Mouse (Mus musculus): Measurements from ENCODE around the gene Ubiad1. TPM values are rescaled to one million over a fixed set of nuclear protein-coding genes. Genes with fewer than 3 reads are reported as not detected.

Ubiad1 gene
- 10 to 100 TPM; 11.1 to 14.9 TPM for total RNA-seq (2021)
- long read RNA-seq, experiment 1, transcript Ubiad1-201 (2 exons, 2,992 nt) = major isoform, 7 of 11 reads
- long read RNA-seq, experiment 1, partial matches to known transcripts = 0 of 11 reads
- long read RNA-seq, experiment 1, other reads (novel, unspliced or antisense) = 4 of 11 reads
- long read RNA-seq, experiment 2, transcript Ubiad1-201 (2 exons, 2,992 nt) = major isoform, 8 of 16 reads
- long read RNA-seq, experiment 2, partial matches to known transcripts = 0 of 16 reads
- long read RNA-seq, experiment 2, other reads (novel, unspliced or antisense) = 8 of 16 reads

DNA sequence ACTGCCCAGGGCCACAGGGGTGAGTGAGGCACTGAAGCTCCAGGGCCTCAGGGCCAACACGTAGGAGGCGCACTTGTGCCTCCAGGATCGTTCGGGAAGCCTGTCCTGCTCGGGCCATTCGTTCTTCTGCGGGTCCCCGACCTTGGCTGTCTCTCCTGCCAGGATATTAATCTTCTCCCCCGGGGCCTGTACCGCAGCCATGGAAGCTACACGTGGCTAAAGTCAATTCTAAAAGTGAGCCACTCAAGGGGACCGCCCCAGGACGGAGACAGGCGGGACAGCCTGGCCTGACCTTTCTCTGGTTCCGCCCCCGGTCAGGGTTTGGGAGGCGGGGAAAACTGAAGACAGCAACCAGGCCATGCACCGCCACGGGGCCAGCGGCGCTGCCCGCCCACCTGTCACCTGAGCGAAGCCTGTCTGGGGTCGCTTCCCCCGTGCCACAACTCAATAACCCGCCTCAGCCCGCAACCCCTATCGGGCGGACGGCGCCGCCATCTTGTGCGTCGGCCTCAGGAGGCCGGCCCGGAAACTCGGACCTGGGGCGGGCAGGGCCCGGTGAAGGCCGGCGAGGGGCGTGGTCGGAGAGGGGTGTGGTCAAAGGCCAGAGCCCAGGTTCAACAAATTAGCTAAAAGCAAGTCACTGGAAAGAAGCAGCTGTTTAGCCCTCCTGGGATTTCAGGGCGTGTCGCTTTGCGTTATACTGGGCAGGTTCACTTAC is at the start of gene Ubiad1:
Ubiad1 (minus strand) TSS at position 522 of the 718 bp plus-strand sequence.
- peak; percentile 82 for DNase-seq

DNA sequence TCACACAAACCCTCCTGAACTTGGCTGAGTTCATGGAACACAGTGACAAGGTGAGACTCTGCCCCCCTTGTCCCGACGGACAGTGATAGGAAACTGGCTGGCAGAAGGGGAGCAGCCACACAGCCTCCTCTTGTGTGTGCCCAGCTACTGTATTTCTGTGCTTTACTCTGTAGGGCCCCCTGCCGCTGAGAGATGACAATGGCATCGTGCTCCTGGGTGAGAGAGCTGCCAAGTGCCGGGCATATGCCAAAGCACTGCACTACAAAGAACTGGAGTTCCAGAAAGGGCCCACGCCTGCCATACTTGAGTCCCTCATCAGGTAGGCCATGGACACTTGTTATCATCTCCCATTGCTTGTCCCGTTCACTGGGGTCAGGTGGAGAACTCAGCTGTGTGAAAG is 46.9 kb upstream of the Ubiad1 start:
- DNase-seq = no peak

GRCm38 (mm10) chr4:148490502-148490901 is 45.9 kb upstream of the Ubiad1 start:
- DNase-seq = no peak

- DNase-seq = no peak
These were observed 43.3 kb upstream of the Ubiad1 start for GRCm38 (mm10) chr4:148487841-148488240.

GRCm38 (mm10) chr4:148484511-148484910 is 39.9 kb upstream of the Ubiad1 start:
- no peak for DNase-seq

GRCm38 (mm10) chr4:148481557-148482168 is 37.1 kb upstream of the Ubiad1 start:
- no peak for DNase-seq

DNA sequence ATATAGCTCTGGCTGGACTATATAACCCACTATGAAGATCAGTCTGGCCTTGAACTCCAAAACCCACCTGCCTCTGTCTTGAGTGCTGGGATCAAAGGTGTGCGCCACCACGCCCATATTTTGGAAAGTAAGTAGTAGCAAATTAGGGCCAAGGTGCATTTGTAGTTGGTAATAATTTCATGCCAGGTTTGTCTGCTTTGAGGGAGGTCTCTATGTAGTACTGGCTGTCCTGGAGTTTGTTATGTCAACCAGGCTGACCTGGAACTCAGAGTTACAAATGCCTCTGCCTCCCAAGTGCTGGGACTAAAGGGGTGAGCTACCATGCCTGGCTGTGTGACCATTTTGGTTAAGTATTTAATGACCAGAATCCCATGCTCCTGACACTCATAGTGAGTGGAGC is 35.7 kb upstream of the Ubiad1 start:
- DNase-seq = no peak

- no peak for DNase-seq
These were observed 28.9 kb upstream of the Ubiad1 start for GRCm38 (mm10) chr4:148473496-148473895.

DNA sequence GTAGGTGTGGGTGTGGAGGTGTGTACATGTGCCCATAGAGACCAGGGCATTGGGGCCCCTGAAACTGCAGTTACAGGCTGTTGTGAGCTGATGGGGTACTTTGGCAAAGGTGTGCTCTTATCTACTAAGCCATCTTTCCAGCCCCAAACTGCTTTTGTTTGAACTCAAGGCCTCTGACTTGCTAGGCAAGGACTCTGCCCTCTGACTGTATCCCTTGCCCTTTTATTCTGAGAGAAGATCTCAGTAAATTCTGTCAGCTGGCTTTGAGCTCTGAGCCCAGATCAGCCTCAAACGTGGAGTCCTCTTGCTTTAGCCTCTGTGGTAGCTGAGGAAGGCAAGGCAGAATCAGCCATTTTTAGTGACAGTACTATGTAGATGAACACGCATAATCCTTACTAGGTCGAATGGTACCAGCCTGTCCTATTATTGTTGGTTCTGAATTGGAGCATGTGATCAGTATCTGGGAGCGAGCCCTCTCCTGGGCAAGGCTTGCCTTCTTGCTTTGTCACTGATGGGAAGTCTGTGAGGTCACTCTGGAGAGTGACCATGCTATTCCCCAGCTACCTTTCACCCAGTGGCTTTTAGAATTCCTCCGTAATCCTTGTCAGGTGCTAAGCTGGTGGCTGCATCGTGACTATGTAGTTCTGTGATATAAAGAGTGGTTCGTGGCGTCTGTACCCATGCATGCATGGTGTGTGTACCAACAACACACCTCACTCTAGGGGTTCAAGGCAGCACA is 28.0 kb upstream of the Ubiad1 start:
- no peak for DNase-seq

- no peak for DNase-seq
These were observed 26.8 kb upstream of the Ubiad1 start for GRCm38 (mm10) chr4:148471363-148471806.

DNA sequence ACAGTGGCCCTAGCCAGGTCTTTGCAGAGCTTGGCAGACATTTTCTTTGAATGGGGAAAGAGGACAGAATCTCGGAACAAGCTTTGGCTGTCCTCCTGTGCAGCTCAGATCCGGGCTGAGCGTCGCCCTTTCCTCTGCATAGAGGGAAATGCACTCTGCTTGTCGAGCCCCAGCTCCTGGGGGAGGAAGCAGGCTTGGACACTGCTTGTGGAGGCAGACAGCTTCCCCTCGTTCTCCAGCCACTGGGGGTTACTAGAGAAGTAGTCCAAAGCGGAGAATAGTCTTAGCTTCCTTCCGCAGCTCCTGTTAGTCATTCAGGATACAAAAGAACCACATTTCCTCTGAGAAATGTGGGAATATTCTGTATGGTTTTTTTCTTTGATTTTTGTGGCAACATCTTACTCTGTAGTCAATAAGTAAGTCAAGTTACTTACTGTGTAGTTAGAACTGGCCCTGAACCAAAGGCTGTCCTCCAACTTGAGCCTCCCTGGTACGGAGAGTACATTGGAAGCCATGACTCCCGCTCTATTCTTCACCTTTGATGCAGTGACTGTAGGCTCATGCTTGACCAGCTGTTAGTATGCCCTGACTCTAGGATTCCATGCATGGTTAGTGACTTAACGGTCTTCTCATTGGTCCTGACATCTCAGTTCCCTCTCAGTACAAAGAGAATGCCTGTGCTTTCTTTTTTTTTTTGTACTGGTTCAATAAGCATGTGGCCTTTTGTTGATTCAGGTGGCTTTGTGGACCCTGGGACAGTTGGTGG is 25.1 kb upstream of the Ubiad1 start:
- DNase-seq = no peak

- DNase-seq = no peak
These were observed 23.8 kb upstream of the Ubiad1 start for GRCm38 (mm10) chr4:148468396-148468795.

DNA sequence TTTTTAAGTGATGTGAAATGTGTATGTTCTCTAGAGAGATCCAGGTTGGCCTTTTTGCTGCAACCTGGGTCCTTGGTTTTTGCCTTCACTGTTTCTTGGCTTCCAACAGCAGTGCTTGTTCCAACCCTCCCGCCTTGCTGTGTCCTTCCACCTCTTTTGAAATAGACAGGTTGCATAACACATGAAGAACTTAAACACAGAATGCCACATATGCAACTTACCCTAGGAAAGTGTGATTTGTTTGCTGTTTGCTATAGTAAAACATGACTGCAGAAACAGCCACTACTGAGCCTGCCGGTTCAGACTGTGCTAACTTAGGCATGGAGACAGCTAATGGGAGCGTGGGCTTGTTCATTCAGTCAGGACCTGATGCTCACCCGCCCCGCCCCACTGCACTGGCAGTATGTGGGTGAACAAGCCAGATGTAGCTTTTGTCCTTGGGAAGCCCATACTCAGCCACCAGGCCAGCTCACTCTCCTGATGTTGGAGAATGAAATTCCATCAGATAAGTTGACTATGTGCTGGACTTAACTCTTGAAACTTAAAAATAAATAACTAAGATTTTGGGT is 22.0 kb upstream of the Ubiad1 start:
- no peak for DNase-seq

DNA sequence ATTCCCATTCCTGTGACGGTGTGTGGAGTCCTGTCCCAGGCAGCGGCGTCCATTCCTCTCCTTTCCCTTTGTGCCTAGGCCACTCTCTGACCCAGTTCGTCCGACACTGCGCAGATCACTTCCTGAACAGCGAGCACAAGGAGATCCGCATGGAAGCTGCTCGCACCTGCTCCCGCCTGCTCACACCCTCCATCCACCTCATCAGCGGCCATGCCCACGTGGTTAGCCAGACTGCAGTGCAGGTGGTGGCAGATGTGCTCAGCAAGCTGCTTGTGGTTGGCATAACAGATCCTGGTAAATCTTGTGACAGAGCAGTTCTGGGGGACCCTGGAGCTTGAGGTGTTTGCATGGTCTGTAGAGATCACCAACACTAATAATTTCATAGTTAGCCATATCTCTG is 20.3 kb upstream of the Ubiad1 start:
- DNase-seq = no peak

DNA sequence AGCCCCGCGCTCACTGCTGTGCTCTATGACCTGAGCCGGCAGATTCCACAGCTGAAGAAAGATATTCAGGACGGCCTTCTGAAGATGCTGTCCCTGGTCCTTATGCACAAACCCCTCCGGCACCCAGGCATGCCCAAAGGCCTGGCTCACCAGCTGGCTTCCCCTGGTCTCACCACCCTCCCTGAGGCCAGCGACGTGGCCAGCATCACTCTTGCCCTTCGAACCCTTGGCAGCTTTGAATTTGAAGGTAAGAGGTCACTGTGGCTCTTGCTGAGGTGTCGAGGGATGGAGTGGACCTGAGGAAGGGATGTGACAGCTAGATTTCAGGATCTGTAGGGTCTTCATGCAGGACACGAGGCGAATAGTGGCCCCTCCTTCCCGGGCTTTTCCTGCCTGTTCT is 19.7 kb upstream of the Ubiad1 start:
- no peak for DNase-seq

DNA sequence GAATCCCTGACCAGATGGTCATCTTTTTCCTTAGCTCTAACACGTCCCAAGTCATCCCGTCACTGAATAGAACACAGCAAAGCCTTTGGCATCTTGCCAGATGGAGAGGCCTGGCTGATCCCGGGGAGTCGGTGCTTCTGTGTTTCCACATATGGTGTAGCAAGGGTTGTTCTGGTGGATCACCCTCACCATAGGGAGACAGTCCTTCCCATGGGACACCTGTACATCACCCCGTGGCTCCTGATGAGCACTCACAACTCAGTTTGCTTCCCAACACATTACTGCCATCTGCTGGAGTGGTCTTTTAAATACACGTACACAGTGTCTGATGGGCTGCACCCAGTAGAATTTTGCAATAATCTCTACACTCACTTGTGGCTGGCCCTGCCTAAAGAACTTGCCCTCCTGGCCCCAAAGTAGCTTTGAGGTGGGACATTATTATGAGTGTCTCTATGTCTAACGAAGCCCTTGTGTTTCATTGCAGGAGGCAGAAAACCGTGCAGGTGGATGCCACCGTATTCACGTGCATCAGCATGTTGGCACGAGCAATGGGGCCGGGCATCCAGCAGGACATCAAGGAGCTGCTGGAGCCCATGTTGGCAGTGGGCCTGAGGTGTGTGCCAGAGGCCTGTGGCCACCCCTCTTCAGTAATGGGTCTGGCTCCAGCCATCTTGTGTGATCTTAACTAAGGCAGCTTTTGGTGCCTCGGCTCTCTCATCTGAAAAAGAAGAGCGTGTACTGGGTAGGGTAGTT is 18.8 kb upstream of the Ubiad1 start:
- no peak for DNase-seq

DNA sequence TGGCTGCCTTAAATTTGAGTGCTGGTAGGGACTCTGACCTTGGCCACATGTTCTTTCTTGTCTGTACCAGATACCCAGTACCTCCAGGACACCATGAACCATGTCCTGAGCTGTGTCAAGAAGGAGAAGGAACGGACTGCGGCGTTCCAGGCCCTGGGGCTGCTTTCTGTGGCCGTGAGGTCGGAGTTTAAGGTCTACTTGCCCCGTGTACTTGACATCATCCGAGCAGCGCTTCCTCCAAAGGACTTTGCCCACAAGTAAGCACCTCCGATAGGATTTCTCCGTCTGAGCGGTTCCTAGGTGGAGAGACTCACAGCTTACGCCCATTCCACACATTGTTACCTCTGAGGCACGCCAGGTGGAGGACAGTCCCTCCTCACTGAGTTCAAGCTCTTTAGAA is 18.1 kb upstream of the Ubiad1 start:
- DNase-seq = no peak

- no peak for DNase-seq
These were observed 17.2 kb upstream of the Ubiad1 start for GRCm38 (mm10) chr4:148461772-148462171.

DNA sequence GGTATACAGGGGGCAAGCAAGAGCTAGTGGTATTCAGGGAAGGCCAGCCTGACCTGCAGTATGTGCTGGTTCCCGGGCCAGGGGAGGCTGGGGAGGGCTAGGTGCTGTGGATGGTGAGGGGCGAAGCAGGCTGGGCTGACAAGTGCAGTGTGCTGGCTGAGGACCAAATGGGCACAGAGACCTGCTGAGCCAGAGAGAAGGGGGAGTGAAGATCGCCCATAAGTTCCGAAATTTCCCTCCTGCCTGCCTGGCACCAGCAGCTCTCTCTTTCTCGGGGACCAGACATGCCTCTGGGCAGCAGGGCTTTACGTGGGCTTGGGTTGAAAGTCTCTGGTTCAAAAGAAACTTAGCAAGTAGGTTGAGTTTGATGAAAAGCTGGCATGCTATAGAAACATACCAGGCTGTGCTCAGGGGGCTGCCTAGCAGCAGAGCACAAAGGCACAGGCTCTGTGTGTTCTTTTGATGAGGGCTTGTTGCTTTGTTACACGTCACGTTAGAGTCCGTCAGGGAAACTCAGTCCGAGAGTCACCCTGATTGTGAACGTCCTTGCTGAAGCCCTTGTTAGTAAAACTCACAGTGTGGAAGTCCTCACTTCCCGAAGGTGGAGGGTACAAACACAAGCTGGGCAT is 16.2 kb upstream of the Ubiad1 start:
- DNase-seq = no peak

DNA sequence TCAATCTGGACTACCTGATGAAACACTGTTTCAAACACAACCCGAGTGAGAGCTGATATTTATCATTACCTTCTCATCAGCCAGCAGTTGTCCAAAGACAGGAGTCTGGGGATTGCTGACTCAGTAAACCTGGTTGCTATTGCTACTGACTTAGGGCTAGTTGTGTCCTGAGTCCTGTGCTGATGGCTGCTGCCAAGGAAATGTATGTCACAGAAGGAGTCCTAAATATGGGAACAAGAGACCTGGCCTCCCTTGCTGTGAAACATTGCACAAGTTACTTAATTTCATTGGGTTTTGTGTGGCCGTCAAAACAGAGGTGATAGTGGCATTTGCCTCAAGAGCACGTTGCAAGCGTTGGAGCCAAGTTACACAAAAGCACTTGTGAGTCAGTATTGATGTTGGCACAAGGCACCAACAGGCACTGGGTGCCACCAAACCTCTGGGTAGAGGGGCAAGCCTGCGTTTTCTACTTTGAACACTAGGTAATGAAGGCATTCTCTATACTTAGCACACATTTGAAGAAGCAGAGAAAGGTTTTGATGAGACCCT is 11.0 kb upstream of the Ubiad1 start:
- no peak for DNase-seq
